Mouse (Mus musculus): ENCODE results near the gene Pcgf2. TPM values are rescaled to one million over a fixed set of nuclear protein-coding genes. Genes with fewer than 3 reads are reported as not detected.
"Not testable (repeated sequence)": the region's sequence is repeated elsewhere in the genome, so short reads cannot be mapped to it uniquely, and the experiment has no call there.

Pcgf2 gene
- total RNA-seq, 1 experiment from 2014 or later, result 36.1 TPM

GRCm38 (mm10) chr11:97668160-97668559 is 32.1 kb downstream of the Pcgf2 start:
- DNase-seq, result no peak

DNA sequence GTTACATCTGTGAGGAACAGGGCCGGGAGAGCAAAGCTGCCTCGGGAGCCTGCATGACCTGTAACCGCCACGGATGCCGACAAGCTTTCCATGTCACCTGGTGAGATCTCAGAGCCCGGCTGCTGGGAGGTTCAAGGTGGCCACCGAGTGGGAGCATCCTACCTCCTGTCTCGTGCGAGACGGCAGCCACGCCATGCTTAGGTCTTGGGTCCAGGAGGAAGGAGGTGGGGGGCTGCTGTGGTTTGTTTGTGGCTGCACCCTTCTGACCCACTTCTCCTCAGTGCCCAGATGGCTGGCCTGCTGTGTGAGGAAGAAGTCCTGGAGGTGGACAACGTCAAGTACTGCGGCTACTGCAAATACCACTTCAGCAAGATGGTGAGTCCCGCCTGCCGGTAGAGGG is 33.5 kb downstream of the Pcgf2 start:
- DNase-seq, result no peak

DNA sequence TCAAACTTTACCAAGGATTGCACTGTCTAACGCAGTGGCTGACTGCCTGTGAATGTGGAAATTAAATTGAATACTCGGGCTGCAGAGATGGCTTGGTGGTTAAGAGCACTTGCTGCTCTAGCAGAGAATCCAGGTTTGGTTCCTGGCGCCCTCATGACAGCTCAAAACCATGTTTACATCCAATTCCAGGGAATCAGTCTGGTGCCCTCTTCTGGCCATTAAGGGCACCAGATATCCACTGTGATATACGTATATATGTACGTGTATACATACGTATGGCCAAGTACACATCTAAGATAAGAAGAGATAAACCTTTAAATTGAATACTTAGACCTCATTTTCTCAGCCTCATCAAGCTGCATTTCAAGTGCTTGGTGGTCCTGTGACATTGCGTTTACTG is 34.1 kb downstream of the Pcgf2 start:
- no peak for DNase-seq

GRCm38 (mm10) chr11:97665431-97665830 is 34.9 kb downstream of the Pcgf2 start:
- no peak for DNase-seq

- no peak for DNase-seq
These were observed 35.5 kb downstream of the Pcgf2 start for GRCm38 (mm10) chr11:97664771-97665240.

DNA sequence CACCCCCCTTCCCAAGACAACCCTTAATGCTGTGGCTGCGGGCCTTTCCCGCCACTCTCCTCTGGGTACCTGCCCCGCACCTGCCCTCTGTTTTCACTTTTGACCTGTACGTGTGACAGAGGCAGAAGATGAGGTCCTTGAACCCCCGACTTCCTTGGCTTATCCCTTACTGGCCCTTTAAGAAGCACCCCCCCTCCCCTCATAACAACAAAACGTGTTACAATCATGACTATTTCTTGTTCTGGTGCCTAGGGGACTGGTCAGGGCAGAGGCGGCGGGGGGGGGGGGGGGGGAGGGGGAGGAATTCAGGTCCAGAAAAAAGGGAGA is 36.0 kb downstream of the Pcgf2 start:
- no peak for DNase-seq

GRCm38 (mm10) chr11:97663528-97664338 is 36.6 kb downstream of the Pcgf2 start:
- no peak for DNase-seq

DNA sequence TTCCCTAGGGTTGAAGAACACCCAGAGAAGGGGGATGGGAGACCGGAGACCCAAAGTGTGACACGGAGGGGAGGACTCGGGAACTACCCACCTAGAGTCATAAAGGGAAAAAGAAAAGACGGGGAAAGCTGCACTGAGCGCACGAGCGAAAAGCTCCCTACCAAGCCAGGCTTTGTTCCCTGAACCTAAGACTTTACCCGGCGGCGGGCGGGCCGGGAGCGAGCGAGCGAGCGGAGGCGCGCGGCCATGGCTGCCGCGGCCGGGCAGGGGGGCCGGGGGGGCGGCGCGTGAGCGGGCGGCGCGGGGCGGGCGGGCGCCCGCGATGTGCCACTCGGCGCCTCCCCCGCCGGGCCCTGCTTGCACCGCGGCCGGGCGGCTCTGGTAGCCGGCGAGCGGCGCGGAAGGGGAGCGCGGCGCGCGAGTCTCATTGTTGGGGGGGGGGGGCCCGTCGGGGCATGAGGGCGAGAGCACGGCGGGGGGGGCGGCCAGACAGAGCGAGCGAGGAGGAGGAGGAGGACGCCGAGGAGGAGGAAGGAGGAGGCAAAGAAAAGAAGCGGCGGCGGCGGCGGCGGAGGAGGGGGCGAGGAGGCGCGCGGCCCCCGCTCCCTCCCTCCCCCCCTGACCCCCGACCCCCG is 37.3 kb downstream of the Pcgf2 start, which contains the start of gene Mllt6:
Gene Mllt6 (plus strand): TSS at position 522 of the 635 bp plus-strand sequence.
- DNase-seq, result peak; percentile 82

- no peak for DNase-seq
These were observed 37.9 kb downstream of the Pcgf2 start for GRCm38 (mm10) chr11:97662207-97662892.

GRCm38 (mm10) chr11:97661648-97662133 is 38.6 kb downstream of the Pcgf2 start:
- peak; percentile 69 for DNase-seq

DNA sequence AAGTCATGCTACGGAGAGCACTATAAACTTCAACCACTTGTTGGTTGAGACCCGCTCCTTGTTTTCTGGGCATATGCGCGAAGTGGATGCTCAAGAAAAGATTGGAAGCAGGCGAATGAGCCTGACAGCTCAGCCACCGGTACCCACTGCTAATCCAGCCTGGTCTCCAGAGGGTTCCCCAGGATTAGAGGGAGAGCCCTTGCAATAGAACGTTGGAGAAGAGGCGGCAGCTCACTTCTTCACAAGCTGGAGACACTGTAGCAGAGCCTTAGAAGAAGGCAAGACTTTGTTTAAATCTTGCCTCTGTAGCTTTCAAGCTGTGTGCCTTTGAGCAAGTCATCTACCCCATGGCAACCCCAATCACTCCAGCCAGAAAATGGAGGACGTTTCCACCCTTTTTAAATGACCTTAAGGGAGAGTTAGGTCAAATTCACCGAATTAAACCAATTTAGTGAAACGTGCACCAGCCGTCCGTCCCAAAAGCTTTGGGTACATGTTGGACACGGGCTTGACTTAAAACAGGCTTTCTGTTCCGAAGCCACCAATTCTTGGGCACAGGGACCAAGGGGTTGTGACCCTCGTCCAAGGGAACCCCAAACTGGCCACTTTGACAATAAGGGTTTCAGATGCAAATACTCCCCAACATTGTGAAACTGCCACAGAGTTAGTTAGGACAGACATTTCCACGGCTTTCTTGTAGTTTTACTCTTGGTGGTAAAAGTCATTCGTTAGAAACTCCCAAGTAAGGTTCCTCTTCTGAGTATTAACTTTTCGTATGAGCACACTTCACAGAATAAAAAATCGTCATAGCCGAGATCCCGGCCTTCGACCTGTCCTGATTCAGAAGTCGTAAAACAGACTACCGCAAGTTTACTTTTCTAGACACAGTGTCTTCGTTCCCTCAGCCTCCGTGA is 39.3 kb downstream of the Pcgf2 start:
- no peak for DNase-seq

- peak; percentile 81 for DNase-seq
These were observed 40.1 kb downstream of the Pcgf2 start for GRCm38 (mm10) chr11:97659990-97660714.

DNA sequence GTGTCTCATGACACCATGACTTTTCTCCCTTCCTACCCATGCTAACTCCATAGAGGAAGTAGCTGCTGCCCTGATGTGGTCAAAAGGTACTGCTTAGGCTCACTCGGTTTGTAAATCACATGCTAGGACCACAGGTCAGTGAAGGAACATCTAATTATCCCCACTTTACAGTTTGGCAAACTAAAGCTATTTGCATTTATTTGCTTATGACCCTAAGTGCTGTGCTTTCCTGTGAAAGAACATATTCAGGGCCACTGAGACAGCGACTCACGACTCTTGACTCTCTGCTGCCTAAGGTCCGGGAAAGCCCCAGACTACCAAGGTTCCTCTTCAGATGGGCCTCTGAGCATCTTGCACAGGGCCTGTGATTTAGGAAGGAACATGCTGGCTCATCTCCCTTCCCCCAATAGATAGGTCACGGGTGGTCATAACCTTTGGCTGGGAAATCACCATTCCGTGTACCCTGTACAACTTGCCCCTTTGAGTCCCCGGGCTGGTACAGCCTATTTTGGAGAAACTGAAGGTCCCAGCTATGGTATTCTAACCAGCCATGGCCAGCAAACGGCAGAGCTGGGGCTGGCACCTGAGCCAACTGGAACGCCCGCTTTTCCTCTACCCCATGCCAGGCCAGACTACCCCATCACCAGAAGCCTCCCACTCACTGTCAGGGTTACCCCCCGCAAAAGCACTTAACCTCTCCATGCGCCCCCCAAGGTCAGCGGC is 40.9 kb downstream of the Pcgf2 start:
- no peak for DNase-seq

GRCm38 (mm10) chr11:97658751-97659266 is 41.5 kb downstream of the Pcgf2 start:
- DNase-seq, result no peak

DNA sequence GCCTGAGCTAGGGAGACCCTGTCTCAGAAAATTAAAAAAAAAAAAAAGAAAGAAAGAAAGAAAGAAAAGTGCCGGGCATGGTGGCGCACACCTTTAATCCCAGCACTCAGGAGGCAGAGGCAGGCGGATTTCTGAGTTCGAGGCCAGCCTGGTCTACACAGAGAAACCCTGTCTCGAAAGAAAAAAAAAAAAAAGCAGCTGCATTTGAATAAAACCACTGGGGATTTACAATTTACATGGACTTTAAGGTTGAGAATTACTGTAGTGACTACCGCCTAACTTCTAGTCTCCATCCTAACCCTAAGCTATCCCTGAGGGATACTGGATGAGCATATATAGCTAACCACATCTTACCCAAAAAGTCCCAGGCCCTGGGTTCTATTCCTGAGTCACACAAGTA is 42.3 kb downstream of the Pcgf2 start:
- DNase-seq, result not testable (repeated sequence)

DNA sequence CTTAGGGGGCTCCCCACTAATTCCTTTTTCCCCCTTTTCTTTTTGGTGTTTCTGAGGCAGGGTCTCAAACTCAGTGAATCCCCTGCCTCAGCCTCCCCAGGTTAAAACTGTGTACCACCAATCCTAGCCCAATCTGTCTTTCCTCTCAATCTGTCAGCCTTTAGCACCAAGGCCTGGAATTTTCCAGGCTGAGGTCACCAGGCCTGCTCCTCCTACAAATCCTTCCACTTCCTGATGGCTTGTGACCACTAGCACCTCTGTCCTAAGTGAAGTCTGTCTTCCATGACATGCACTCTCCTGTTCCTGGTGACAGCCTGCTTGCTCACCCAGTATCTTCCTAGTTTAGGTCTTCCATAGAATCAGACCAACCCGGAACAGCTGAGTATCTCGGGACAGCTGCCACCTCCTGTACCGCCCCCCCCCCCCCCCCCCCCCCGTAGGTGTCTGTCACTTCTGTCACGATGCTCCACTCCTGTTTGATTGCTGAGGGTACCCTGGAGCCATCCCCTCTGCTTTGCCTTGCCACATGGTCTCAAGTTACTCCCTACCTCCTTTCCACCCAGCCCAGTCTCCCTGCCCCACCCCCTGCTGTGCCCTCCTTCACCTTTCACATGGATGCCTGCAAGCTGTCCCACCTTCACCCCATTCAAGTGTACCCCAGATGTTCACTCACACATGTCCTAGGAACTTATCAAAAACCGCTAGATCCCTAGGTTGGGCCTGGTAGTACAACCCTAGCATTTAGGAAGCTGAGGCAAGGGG is 42.9 kb downstream of the Pcgf2 start:
- DNase-seq, result peak; percentile 54

DNA sequence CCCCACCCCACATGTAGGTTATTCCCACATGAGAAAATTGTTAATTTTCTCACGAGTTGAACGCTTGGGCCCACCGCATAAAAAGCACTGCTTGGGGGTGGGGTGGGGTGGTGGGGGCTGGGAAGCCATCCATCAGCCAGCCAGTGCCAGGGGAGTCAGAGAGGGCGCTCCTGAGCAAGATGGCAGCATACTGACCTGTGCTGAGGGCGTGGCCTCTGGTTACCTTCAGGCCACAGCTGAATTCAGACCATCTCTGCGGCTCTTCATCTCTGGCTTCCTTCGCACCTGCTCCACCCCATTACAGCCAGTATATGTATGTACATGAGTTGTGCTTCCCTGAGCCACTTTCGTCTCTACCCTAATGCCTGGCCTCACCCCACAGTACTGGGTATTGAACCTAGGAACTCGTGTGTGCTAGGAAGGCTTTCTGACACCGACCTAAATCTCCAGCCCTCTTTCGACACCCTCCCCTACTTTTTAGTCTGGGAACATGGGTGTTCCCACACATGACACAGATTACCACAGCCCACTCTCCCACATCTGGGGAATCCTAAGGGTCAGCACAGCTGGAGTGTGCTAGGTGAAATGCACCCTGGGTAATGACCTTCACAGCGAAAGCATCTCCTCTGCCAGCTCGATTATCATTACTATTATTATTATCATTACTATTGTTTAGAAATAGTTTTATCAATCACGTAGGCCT is 43.9 kb downstream of the Pcgf2 start:
- no peak for DNase-seq

DNA sequence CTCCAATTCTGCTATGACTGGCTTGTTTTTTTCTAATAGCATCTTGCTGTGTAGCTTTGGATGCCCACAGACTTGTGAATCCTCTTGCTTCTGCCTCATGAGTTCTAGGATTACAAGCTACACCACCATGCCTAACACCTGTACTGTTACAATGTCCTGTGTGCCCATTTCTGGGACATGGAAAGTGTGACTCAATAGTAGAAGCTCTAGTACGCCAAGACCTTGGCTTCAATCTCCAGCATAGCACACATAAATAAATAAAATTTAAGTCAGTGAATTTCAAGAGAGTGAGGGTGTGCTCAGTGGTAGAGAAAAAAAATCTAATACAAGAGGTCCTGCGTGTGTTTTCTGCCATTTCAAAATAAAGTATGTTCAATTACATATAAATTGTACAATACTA is 46.1 kb downstream of the Pcgf2 start:
- no peak for DNase-seq

DNA sequence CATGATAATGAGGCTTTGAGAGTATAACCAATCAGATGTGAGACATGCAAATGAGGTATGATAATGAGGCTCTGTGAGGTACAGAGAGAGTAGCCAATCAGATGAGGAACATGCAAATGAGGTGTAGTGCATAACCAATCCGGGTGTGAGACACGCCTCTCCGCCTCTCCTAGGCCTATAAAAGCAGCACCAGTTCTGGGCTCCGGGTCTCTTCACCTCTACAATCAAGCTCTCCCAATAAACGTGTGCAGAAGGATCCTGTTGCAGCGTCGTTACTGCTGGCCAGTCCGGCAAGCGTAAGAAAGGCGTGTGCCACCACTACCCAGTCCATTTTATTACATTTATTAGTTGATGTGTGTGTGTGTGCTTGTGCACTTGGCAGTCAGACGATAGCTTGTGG is 46.9 kb downstream of the Pcgf2 start:
- not testable (repeated sequence) for DNase-seq
